Mouse (Mus musculus) stomach, embryonic 16.5 days (tissue): ENCODE results near the gene Kpnb1. TPM values are rescaled to one million over a fixed set of nuclear protein-coding genes. Genes with fewer than 3 reads are reported as not detected.

Source experiments
- ATAC-seq: fragments of 200-750 bp; cut with Nextera tagmentation; 2 replicates; pipeline ENCODE4 v1.8.0; 2017; ENCODE audit warnings: moderate number of reproducible peaks, moderate TSS enrichment; ENCODE audit not compliant: insufficient read depth, low FRiP score
- H3K27ac ChIP-seq: fragments of 300-500 bp; sonication (generic); 2 replicates; pipeline ENCODE4 v1.5.1; 2014; ENCODE audit warnings: low read length
- H3K27me3 ChIP-seq: fragments of 300-500 bp; sonication (generic); 2 replicates; pipeline ENCODE4 v1.6.1; 2014; ENCODE audit warnings: low read length, control low read depth, mixed read lengths; ENCODE audit not compliant: control insufficient read depth, insufficient read depth
- H3K36me3 ChIP-seq: fragments of 300-500 bp; sonication (generic); 2 replicates; pipeline ENCODE4 v1.6.1; 2014; ENCODE audit warnings: low read length; ENCODE audit not compliant: control insufficient read depth, insufficient read depth
- H3K4me1 ChIP-seq: fragments of 300-500 bp; sonication (generic); 2 replicates; pipeline ENCODE4 v1.6.1; 2014; ENCODE audit warnings: low read length, control low read depth, mixed read lengths; ENCODE audit not compliant: control insufficient read depth, insufficient read depth
- H3K4me2 ChIP-seq: fragments of 300-500 bp; sonication (generic); 2 replicates; pipeline ENCODE4 v1.6.1; 2014; ENCODE audit warnings: low read depth, low read length, mixed read lengths
- H3K4me3 ChIP-seq: fragments of 300-500 bp; sonication (generic); replicated peaks from 2 replicates; pipeline ENCODE4 v1.5.1; 2014; ENCODE audit warnings: mild to moderate bottlenecking, low read length
- H3K9ac ChIP-seq: fragments of 300-500 bp; sonication (generic); 2 replicates; pipeline ENCODE4 v1.6.1; 2014; ENCODE audit warnings: low read length
- H3K9me3 ChIP-seq: fragments of 300-500 bp; sonication (generic); replicated peaks from 2 replicates; pipeline ENCODE4 v1.6.1; 2016; ENCODE audit warnings: low read length, control low read depth; ENCODE audit not compliant: control insufficient read depth
- WGBS: fragments of 180-500 bp; shearing (Covaris S2); extraction: QIAGEN DNeasy Blood & Tissue Kit; methylation state at CpG from one replicate; pipeline ENCODE4 v1.1.7; 2014; 5-methylcytosine and 5-hydroxymethylcytosine counted together
- polyA plus RNA-seq: library from polyadenylated mRNA; unstranded; fragments of >200 nt; fragmentation: Nextera tagmentation; extraction: Ambion mirVana; gene quantifications from 2 replicates; pipeline ENCODE4 v1.2.1, GENCODE M21; 2015

Gene Kpnb1
- polyA plus RNA-seq, 1 experiment from 2014 or later: 36.4 TPM

DNA sequence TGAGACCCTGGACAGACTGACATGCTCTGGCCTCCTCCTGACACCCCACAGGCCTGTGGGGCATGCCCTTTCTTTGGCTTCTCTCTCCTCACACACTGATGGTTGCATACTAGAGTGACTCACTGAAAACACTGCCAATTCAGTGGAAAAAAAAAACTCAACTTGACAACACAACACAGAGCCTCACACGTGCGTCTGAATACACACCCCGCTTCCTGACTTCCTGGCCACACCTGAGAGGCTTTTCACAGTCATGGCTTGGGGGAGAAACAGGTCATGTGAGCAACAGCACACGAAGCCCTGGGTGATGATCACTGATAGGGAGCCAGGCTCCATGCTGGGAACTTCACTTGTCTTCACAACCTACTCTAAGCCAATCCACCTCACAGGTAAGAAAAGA is 46.9 kb downstream of the Kpnb1 start:
- Histone ChIP-seq H3K9ac (no peak overlapping the region), H3K4me3 (no peak overlapping the region), H3K4me2 (no peak overlapping the region), H3K27ac (no peak overlapping the region), H3K4me1 (no peaks in the 10 kb centered on the region; the same call in 1 of the 2 replicates), H3K27me3 (peaks cover 12% of the 10 kb centered on the region), H3K36me3 (no peaks in the 10 kb centered on the region), H3K9me3 (no peaks in the 10 kb centered on the region)
- WGBS: 63% methylated on average over 4 of the region's 4 CpGs
- ATAC-seq: no peak

DNA sequence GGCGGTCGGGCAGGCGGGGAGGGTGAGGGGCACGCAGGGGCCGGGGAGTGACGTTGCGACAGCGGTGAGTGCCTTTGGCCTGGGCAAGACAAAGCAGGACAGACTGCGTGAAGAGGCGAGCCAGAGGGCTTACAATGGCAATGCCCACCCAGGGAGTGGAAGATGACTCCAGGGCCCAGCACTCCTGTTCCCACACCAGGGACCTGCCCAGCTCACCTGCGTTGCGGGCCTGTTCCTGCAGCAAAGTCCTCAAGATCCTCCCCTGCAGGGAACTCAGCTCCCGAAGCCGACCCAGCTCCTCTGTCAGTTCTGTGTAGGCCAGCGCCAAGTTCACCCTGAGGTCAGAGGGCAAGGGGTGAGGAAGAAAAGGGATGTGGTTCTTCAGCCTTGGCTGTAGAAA is 48.4 kb downstream of the Kpnb1 start:
- Histone ChIP-seq H3K9ac (peak overlapping the region; percentile 64; the same call in 1 of the 2 replicates), H3K36me3 (no peaks in the 10 kb centered on the region), H3K9me3 (no peaks in the 10 kb centered on the region), H3K4me3 (peak overlapping the region; percentile 29), H3K27ac (no peak overlapping the region), H3K4me2 (peak overlapping the region; percentile 59), H3K27me3 (peaks cover 12% of the 10 kb centered on the region), H3K4me1 (no peaks in the 10 kb centered on the region)
- 43% methylated on average over 15 of the region's 15 CpGs for WGBS
- no peak for ATAC-seq

DNA sequence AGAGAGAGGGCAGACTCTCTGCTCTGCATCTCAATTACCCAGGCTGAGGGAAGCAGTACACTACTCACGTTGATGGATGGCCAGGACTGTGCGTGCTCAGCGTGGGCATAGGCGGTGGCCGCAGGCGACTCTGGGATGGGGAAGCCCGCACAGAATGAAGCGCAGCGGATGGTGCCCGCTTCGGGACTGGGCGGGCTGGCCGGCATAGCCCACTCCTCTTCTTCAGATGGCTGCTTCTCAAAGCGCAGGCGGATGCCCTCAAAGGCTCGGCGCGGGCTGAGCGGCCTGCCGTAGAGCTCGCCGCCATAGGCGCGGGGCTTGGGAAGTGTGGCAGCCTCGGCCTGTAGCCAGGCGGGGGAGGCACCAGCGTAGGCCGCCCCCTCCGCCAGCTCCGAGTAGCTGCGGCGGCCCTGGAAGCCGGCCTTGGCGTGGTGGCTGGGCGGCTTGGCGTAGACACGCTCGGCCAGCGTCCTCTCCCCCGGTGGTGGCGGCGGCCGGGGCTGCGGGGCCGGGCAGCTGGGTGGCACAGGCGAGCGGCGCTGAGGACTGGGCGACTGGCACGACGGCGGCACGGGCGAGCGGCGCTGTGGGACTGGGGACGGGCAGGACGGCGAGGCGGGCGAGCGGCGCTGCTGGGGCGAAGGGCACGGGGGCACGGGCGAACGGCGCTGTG is 49.0 kb downstream of the Kpnb1 start:
- ATAC-seq: no peak

DNA sequence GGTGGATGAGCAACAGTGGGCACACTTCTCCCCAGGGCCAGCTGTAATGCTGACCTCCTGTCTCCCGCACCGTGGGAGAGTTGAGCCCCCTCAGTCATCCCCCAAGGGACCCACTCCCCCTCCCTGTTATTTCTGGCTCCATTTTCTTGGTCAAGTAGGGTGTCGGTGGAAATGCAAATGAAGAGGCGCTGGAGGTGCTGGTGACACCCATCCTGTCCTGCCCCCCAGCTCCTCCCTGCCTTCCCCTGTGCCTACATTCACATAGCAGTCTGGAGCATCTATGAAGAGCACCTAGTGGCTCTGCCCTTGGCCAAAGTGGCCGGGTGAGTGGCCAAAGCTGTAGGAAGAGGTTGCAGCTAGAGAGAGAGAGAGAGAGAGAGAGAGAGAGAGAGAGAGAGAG is 54.4 kb downstream of the Kpnb1 start:
- Histone ChIP-seq H3K27me3 (0 out of 2 replicates have a peak, but pooled peaks cover 4% of the 10 kb centered on the region), H3K4me2 (no peak overlapping the region), H3K9me3 (no peaks in the 10 kb centered on the region), H3K9ac (no peak overlapping the region), H3K27ac (no peak overlapping the region), H3K4me3 (no peak overlapping the region), H3K4me1 (no peaks in the 10 kb centered on the region), H3K36me3 (no peaks in the 10 kb centered on the region)
- WGBS: 39% methylated on average over 5 of the region's 5 CpGs
- no peak for ATAC-seq

More for the DNA sequence above, 49.0 kb downstream of the Kpnb1 start:
- no peaks in the 10 kb centered on the region for H3K9me3 ChIP-seq
- 33% methylated on average over 67 of the region's 69 CpGs for WGBS
- peak overlapping the region; percentile 29 for H3K4me3 ChIP-seq
- H3K4me2 ChIP-seq: peak overlapping the region; percentile 59
- H3K27ac ChIP-seq: no peak overlapping the region
- no peaks in the 10 kb centered on the region for H3K36me3 ChIP-seq
- H3K4me1 ChIP-seq: no peaks in the 10 kb centered on the region
- peak overlapping the region; percentile 64 for H3K9ac ChIP-seq
- peaks cover 12% of the 10 kb centered on the region for H3K27me3 ChIP-seq

DNA sequence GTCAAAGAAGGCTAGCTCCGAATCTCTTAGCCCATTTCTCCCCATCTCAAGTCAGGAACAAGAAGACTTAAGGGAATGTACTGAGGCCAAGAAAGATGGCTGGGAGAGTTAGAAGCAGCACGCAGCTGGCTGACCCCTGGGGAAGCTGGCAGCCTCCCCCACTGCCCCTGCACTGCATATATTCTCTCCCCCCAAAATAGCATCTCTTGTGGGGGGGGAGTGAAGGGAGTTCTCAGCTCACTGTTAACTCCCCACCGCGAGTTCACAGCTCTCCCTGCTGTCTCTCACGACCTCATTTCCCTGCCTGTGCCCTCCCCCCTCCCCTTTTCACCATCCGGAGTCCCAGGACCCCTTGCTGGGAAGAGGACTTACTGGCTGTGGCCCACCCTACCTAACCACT is 55.5 kb downstream of the Kpnb1 start:
- Histone ChIP-seq H3K27ac (no peak overlapping the region), H3K27me3 (0 out of 2 replicates have a peak, but pooled peaks cover 4% of the 10 kb centered on the region), H3K4me3 (no peak overlapping the region), H3K4me1 (peaks cover 4% of the 10 kb centered on the region; the same call in 1 of the 2 replicates), H3K9me3 (no peaks in the 10 kb centered on the region), H3K4me2 (no peak overlapping the region), H3K9ac (no peak overlapping the region), H3K36me3 (no peaks in the 10 kb centered on the region)
- 21% methylated on average over 6 of the region's 6 CpGs for WGBS
- no peak for ATAC-seq

DNA sequence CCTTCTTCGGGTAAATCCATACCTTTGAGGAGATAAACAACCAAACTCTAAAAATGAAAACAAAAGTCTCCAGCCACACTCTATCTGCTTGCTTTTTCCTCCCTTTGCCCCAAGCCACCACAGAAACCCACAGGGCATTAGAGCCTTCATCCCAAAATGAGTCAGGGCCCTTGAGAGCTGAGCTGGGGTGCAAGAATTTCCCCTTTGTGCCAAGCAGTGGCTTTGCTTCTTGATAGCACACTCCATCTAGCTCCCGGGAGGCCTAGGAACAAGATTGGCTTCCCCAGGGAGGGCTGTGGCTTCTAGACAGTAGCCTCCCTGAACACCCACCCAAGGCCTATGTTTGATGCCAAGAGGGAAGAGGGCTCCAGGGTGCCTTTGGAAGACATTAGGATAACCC is 56.0 kb downstream of the Kpnb1 start:
- Histone ChIP-seq H3K9ac (no peak overlapping the region), H3K4me2 (no peak overlapping the region), H3K27me3 (0 out of 2 replicates have a peak, but pooled peaks cover 4% of the 10 kb centered on the region), H3K36me3 (no peaks in the 10 kb centered on the region), H3K4me3 (no peak overlapping the region), H3K9me3 (no peaks in the 10 kb centered on the region), H3K4me1 (peaks cover 5% of the 10 kb centered on the region; the same call in 1 of the 2 replicates), H3K27ac (no peak overlapping the region)
- 62% methylated on average over 2 of the region's 2 CpGs for WGBS
- ATAC-seq: no peak

DNA sequence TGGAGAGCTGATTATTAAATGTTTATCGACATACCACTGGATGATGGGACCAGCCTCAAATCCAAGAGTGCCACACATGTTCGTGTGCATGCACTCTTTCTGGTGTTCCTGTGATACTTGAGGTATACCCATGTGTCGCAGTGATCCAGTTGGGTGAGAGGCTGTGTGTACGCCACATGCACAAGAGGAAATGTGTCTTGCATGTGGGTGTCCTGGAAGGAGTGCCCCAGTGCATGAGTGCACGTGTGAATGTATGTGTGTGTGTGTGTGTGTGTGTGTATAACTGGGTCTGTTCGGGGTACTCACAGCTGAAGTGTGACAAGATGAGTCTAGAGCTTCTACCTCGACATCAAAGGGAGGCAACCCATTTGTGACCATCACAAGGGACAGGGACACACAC is 57.4 kb downstream of the Kpnb1 start:
- 76% methylated on average over 7 of the region's 7 CpGs for WGBS
- Histone ChIP-seq H3K4me3 (no peak overlapping the region), H3K9ac (no peak overlapping the region), H3K27ac (no peak overlapping the region), H3K36me3 (no peaks in the 10 kb centered on the region), H3K9me3 (no peaks in the 10 kb centered on the region), H3K4me1 (peaks cover 6% of the 10 kb centered on the region; the same call in 1 of the 2 replicates), H3K4me2 (no peak overlapping the region), H3K27me3 (0 out of 2 replicates have a peak, but pooled peaks cover 4% of the 10 kb centered on the region)
- ATAC-seq: no peak

DNA sequence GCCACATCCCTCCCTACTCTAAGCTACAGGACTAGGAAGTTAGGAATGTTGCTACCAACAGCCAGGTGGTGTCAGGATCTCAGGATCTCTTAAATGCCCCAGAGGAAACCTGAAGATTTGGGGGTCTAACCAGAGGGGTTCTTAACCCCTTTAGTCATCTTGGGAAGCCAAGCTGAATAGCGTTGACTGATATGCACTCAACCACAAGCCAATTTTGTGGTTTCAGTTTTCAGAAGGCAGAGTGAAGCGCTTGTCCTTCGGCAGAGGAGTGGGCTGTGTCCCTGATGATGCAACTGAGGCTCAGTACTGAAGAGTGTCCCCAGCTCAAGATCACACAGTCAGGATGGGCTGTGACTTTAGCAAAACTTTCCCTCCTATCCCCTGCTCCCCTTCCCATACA is 58.7 kb downstream of the Kpnb1 start:
- peaks cover 6% of the 10 kb centered on the region; the same call in 1 of the 2 replicates for H3K4me1 ChIP-seq
- H3K4me2 ChIP-seq: no peak overlapping the region
- 62% methylated on average over 3 of the region's 3 CpGs for WGBS
- no peak for ATAC-seq
- H3K4me3 ChIP-seq: no peak overlapping the region
- H3K27ac ChIP-seq: no peak overlapping the region
- 0 out of 2 replicates have a peak, but pooled peaks cover 4% of the 10 kb centered on the region for H3K27me3 ChIP-seq
- no peaks in the 10 kb centered on the region for H3K9me3 ChIP-seq
- no peak overlapping the region for H3K9ac ChIP-seq
- no peaks in the 10 kb centered on the region for H3K36me3 ChIP-seq

DNA sequence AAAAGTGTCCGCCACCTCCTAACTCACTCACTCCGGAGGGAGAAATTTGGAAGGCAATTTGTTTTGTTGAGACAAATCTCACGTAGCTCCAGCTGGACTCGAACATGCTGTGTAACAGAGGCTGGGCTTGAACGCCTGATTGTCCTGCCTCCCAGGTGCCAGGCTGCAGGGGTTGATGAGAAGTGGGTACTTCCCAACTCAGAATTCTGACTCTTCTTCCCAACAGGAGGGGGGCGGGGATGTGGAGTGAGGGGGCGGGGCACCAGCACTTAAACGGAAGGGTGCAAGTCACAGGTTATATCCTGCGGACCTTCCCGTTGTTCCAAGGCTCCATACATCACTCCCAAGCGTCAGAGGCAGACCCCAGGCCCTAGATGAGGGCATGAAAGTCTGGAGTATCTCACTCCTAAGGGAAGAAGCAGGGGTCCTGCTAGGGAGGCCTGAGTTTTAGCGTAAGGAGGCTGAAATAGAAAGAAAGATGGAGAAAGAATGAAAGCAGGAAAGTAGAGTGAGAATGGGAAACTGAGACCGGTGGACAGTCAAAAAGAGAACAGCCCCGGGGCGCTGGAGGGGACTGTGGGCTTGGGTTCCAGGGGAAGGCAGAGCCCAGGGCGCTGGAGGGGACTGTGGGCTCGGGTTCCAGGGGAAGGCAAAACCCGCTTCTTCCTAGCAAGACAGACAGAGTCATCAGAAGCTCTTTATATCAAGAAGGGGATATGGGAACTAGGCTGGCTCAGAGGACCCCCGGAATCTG is 60.0 kb downstream of the Kpnb1 start:
- H3K9me3 ChIP-seq: no peaks in the 10 kb centered on the region
- no peaks in the 10 kb centered on the region for H3K36me3 ChIP-seq
- peak overlapping the region; percentile 63 for H3K4me2 ChIP-seq
- WGBS: 21% methylated on average over 19 of the region's 19 CpGs
- no peak overlapping the region for H3K27ac ChIP-seq
- no peak for ATAC-seq
- H3K4me3 ChIP-seq: peak overlapping the region; percentile 48
- H3K9ac ChIP-seq: peak overlapping the region; percentile 66
- 0 out of 2 replicates have a peak, but pooled peaks cover 4% of the 10 kb centered on the region for H3K27me3 ChIP-seq
- H3K4me1 ChIP-seq: peaks cover 6% of the 10 kb centered on the region; the same call in 1 of the 2 replicates
